ENCODE assay signal across 16 mouse cellular contexts in the genomic region with DNA sequence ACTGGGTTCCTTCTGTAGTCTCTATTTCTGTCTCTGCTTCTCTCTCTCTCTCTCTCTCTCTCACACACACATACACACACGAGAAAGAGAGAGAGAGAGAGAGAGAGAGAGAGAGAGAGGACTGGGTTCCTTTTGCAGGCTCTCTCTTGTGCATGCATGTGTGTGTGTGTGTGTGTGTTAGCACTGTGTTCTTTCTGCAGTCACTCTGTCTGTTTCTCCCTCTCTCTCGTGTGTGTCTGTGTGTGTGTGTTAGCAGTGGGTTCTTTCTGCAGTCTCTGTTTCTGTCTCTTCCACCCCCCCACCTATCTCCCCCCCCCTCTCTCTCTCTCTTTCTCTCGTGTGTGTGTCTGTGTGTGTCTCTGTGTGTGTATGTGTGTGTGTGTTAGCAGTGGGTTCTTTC. TPM values are rescaled to one million over a fixed set of nuclear protein-coding genes. Genes with fewer than 3 reads are reported as not detected.
DNase-seq lines count a peak whose midpoint lies in the region; ATAC-seq and TF ChIP-seq lines count a peak whose summit lies in the region.
"Had no signal": no experiment of that assay in that cellular context is flagged by ENCODE, and none has a peak within 500 bp of the region (broad histone marks: within the 10 kb centered on the region; RNA-seq: fewer than 3 reads in every experiment).

No protein-coding gene starts in this region.

- DNase-seq in hindbrain, embryonic 11.5 days (ENCODE audit: low spot score): no peak
- DNase-seq in embryonic facial prominence, embryonic 10.5 days (ENCODE audit: low spot score): no peak
- peak; percentile 34 for DNase-seq in induced T-regulatory cell, adult 2 months (ENCODE audit: low read depth)
- no peak for DNase-seq in midbrain, postnatal 0 days (ENCODE audit: low spot score)
- DNase-seq in spleen, adult 18-20 months: no peak
- DNase-seq in left cerebral cortex, postnatal 14 days (ENCODE audit: low spot score in 2 of 2): no peak
- DNase-seq in left cerebral cortex, postnatal 25 days (ENCODE audit: low spot score in 2 of 2): no peak
- DNase-seq: adrenal gland, postnatal 14 days; gastrocnemius, adult 2 months; heart, adult 2 months; kidney, postnatal 10 days; left cerebral cortex, postnatal 4 days; right cerebral cortex, adult 18-20 months had no signal

- intact Hi-C loops in left cerebral cortex, postnatal 14 days (cut with DNase I): loop anchor here (5.0 kb wide), 1 partner anchor 74 kb away; a partner anchor contains a TSS
- intact Hi-C loops in left cerebral cortex, postnatal 25 days (cut with DNase I): no loop called here

- peaks cover 50% of the 10 kb centered on the region for H3K4me1 ChIP-seq in hindbrain, embryonic 13.5 days (replicated peaks)
- H3K4me1 ChIP-seq in hindbrain, embryonic 11.5 days (replicated peaks; ENCODE audit: control insufficient read depth, insufficient read depth, low read length): peaks cover 8% of the 10 kb centered on the region
- peaks cover 55% of the 10 kb centered on the region for H3K4me1 ChIP-seq in embryonic facial prominence, embryonic 10.5 days
- H3K4me1 ChIP-seq in midbrain, postnatal 0 days (ENCODE audit: insufficient read depth, low read length): peaks cover 10% of the 10 kb centered on the region

- ATAC-seq in hindbrain, embryonic 13.5 days (ENCODE audit: low FRiP score): no peak
- ATAC-seq in hindbrain, embryonic 11.5 days (ENCODE audit: low FRiP score): no peak
- no peak for ATAC-seq in midbrain, postnatal 0 days (ENCODE audit: low FRiP score)

- H3K36me3 ChIP-seq in hindbrain, embryonic 13.5 days: no peaks in the 10 kb centered on the region
- H3K36me3 ChIP-seq in hindbrain, embryonic 11.5 days (ENCODE audit: control insufficient read depth, insufficient read depth, low read length): no peaks in the 10 kb centered on the region
- H3K36me3 ChIP-seq in embryonic facial prominence, embryonic 10.5 days (replicated peaks): no peaks in the 10 kb centered on the region
- no peaks in the 10 kb centered on the region for H3K36me3 ChIP-seq in midbrain, postnatal 0 days (ENCODE audit: insufficient read depth, low read length)

- TF ChIP-seq CTCF in midbrain, postnatal 0 days (IDR thresholded peaks at IDR 0.05): no peak

- H3K9me3 ChIP-seq in hindbrain, embryonic 13.5 days: no peaks in the 10 kb centered on the region
- no peaks in the 10 kb centered on the region for H3K9me3 ChIP-seq in hindbrain, embryonic 11.5 days (ENCODE audit: control insufficient read depth, low read length)
- no peaks in the 10 kb centered on the region for H3K9me3 ChIP-seq in embryonic facial prominence, embryonic 10.5 days
- H3K9me3 ChIP-seq in midbrain, postnatal 0 days (ENCODE audit: low read length): no peaks in the 10 kb centered on the region

- no peak overlapping the region for H3K4me2 ChIP-seq in hindbrain, embryonic 13.5 days
- H3K4me2 ChIP-seq in hindbrain, embryonic 11.5 days (replicated peaks; ENCODE audit: low read depth, low read length): no peak overlapping the region
- H3K4me2 ChIP-seq in midbrain, postnatal 0 days (ENCODE audit: low read depth, low read length, poor library complexity, severe bottlenecking): no peak overlapping the region

- 9% methylated on average over 2 of the region's 3 CpGs for WGBS in hindbrain, embryonic 13.5 days
- WGBS in hindbrain, embryonic 11.5 days: 59% methylated on average over 2 of the region's 3 CpGs
- WGBS in embryonic facial prominence, embryonic 10.5 days: 39% methylated on average over 3 of the region's 3 CpGs
- WGBS in midbrain, postnatal 0 days: 21% methylated on average over 2 of the region's 3 CpGs

- no peaks in the 10 kb centered on the region for H3K27me3 ChIP-seq in hindbrain, embryonic 13.5 days
- no peaks in the 10 kb centered on the region for H3K27me3 ChIP-seq in hindbrain, embryonic 11.5 days (ENCODE audit: control insufficient read depth, insufficient read depth, low read length)
- H3K27me3 ChIP-seq in embryonic facial prominence, embryonic 10.5 days (replicated peaks; ENCODE audit: low read depth, poor library complexity, severe bottlenecking): no peaks in the 10 kb centered on the region
- no peaks in the 10 kb centered on the region for H3K27me3 ChIP-seq in midbrain, postnatal 0 days (ENCODE audit: insufficient read depth, low read length)

- no peak overlapping the region; the same call in 1 of the 2 replicates for H3K9ac ChIP-seq in hindbrain, embryonic 13.5 days
- no peak overlapping the region for H3K9ac ChIP-seq in hindbrain, embryonic 11.5 days (ENCODE audit: low read depth, low read length)
- no peak overlapping the region for H3K9ac ChIP-seq in midbrain, postnatal 0 days (replicated peaks; ENCODE audit: low read length, poor library complexity, severe bottlenecking)

- H3K27ac ChIP-seq in hindbrain, embryonic 13.5 days: peak overlapping the region; percentile 84
- H3K27ac ChIP-seq in hindbrain, embryonic 11.5 days (ENCODE audit: low read depth, low read length): no peak overlapping the region
- peak overlapping the region; percentile 85 for H3K27ac ChIP-seq in embryonic facial prominence, embryonic 10.5 days (replicated peaks)
- peak overlapping the region; percentile 84; the same call in 1 of the 2 replicates for H3K27ac ChIP-seq in midbrain, postnatal 0 days (ENCODE audit: low read depth, low read length)

- H3K4me3 ChIP-seq in hindbrain, embryonic 13.5 days: no peak overlapping the region
- no peak overlapping the region for H3K4me3 ChIP-seq in hindbrain, embryonic 11.5 days (ENCODE audit: low read depth, low read length)
- H3K4me3 ChIP-seq in embryonic facial prominence, embryonic 10.5 days: peak overlapping the region; percentile 46; the same call in 1 of the 2 replicates
- H3K4me3 ChIP-seq in midbrain, postnatal 0 days (ENCODE audit: low read depth, low read length): no peak overlapping the region
- H3K4me3 ChIP-seq: gastrocnemius, adult 2 months; heart, adult 2 months had no signal

RNA-seq across cellular contexts. Expression of a gene that starts 48.6 kb away (rescaled TPM):
- 0.77 and 0.83 TPM in 2 replicates for polyA plus RNA-seq in hindbrain, embryonic 13.5 days (2015; fragmentation: Nextera tagmentation; extraction: Ambion mirVana)
- 0.18 and 0.57 TPM in 2 replicates for polyA plus RNA-seq in hindbrain, embryonic 11.5 days (2014; fragmentation: Nextera tagmentation; extraction: Ambion mirVana)
- polyA plus RNA-seq in embryonic facial prominence, embryonic 10.5 days (2016; fragmentation: Nextera tagmentation; extraction: Ambion mirVana): 0.44 and 0.86 TPM in 2 replicates
- total RNA-seq in midbrain, postnatal 0 days (2014; rRNA removed): 0.55 and 2.2 TPM in 2 replicates
- polyA plus RNA-seq in midbrain, postnatal 0 days (2015; fragmentation: Nextera tagmentation; extraction: Ambion mirVana): 0.64 and 0.70 TPM in 2 replicates
- 1 to 10 TPM; 3.4 to 4.5 TPM for total RNA-seq in left cerebral cortex, postnatal 14 days (2021)
- 1 to 10 TPM; 4.2 to 5.5 TPM for total RNA-seq in left cerebral cortex, postnatal 25 days (2021)
- polyA plus RNA-seq: embryonic facial prominence, embryonic 11.5 days; liver, embryonic 16.5 days had no signal
